Mouse (Mus musculus) retina, adult 2 months (tissue): Measurements from ENCODE around the gene Fez2.

Experiments used
- DNase-seq: peaks from one replicate; pipeline ENCODE4 v3.0.0-alpha.2; 2012; ENCODE audit warnings: low read depth, low spot score

Fez2 gene

GRCm38 (mm10) chr17:78368481-78368880 lies 49.5 kb downstream of the Fez2 start:
- DNase-seq = no peak

GRCm38 (mm10) chr17:78366070-78366469 lies 51.9 kb downstream of the Fez2 start:
- DNase-seq = no peak

- no peak for DNase-seq
Measured at GRCm38 (mm10) chr17:78364555-78365302, 53.2 kb downstream of the Fez2 start.

- DNase-seq = no peak
Measured at GRCm38 (mm10) chr17:78361939-78362728, 55.8 kb downstream of the Fez2 start.

- DNase-seq = no peak
Measured at GRCm38 (mm10) chr17:78358251-78358726, 59.7 kb downstream of the Fez2 start.

GRCm38 (mm10) chr17:78357753-78358152 lies 60.2 kb downstream of the Fez2 start:
- DNase-seq = no peak

GRCm38 (mm10) chr17:78355611-78356010 lies 62.3 kb downstream of the Fez2 start:
- DNase-seq = no peak

GRCm38 (mm10) chr17:78354871-78355270 lies 63.1 kb downstream of the Fez2 start:
- no peak for DNase-seq

GRCm38 (mm10) chr17:78354411-78354810 lies 63.5 kb downstream of the Fez2 start:
- DNase-seq = no peak

GRCm38 (mm10) chr17:78352500-78352855 lies 65.5 kb downstream of the Fez2 start:
- DNase-seq = no peak

- no peak for DNase-seq
Measured at GRCm38 (mm10) chr17:78351676-78352499, 66.1 kb downstream of the Fez2 start.

GRCm38 (mm10) chr17:78347111-78347801 lies 70.7 kb downstream of the Fez2 start:
- no peak for DNase-seq

- DNase-seq = no peak
Measured at GRCm38 (mm10) chr17:78343688-78344087, 74.3 kb downstream of the Fez2 start.

GRCm38 (mm10) chr17:78335250-78335649 lies 82.7 kb downstream of the Fez2 start:
- no peak for DNase-seq

- no peak for DNase-seq
Measured at GRCm38 (mm10) chr17:78333275-78333674, 84.7 kb downstream of the Fez2 start.

GRCm38 (mm10) chr17:78331438-78331837 lies 86.5 kb downstream of the Fez2 start:
- DNase-seq = no peak

- DNase-seq = no peak
Measured at GRCm38 (mm10) chr17:78328287-78328686, 89.7 kb downstream of the Fez2 start.

GRCm38 (mm10) chr17:78327187-78327586 lies 90.8 kb downstream of the Fez2 start:
- no peak for DNase-seq

GRCm38 (mm10) chr17:78326381-78326780 lies 91.6 kb downstream of the Fez2 start:
- no peak for DNase-seq

- DNase-seq = no peak
Measured at GRCm38 (mm10) chr17:78325761-78326332, 92.1 kb downstream of the Fez2 start.
